Mouse (Mus musculus) spleen, adult 2 months (tissue): ENCODE results near the gene Erbb3. TPM values are rescaled to one million over a fixed set of nuclear protein-coding genes. Genes with fewer than 3 reads are reported as not detected.

Experiments
- DNase-seq, 2 experiments: peaks; one replicate each; pipeline versions ENCODE4 v3.0.0 to v3.0.0-alpha.2; 2012 to 2021; ENCODE audit warnings: low spot score in 2 of 2, low read depth in 1 of 2
- H3K27ac ChIP-seq: fragments of 200-500 bp; 2 replicates; pipeline ENCODE4 v1.5.1; 2012; ENCODE audit warnings: low read length, inconsistent platforms; ENCODE audit not compliant: insufficient read depth
- H3K27me3 ChIP-seq: fragments of 200-500 bp; 2 replicates; pipeline ENCODE4 v1.6.1; 2012; ENCODE audit warnings: mild to moderate bottlenecking, moderate library complexity, low read length, inconsistent platforms; ENCODE audit not compliant: control insufficient read depth, insufficient read depth
- H3K36me3 ChIP-seq: fragments of 200-500 bp; 2 replicates; pipeline ENCODE4 v1.6.1; 2012; ENCODE audit warnings: mild to moderate bottlenecking, low read length, inconsistent platforms; ENCODE audit not compliant: control insufficient read depth, insufficient read depth
- H3K4me1 ChIP-seq: fragments of 200-500 bp; 2 replicates; pipeline ENCODE4 v1.6.1; 2011; ENCODE audit warnings: inconsistent platforms; ENCODE audit not compliant: control insufficient read depth, insufficient read depth, insufficient read length
- H3K4me3 ChIP-seq: fragments of 200-500 bp; 2 replicates; pipeline ENCODE4 v1.5.1; 2011; ENCODE audit warnings: mild to moderate bottlenecking, inconsistent platforms; ENCODE audit not compliant: insufficient read depth, insufficient read length; ENCODE audit errors: extremely low read depth
- CTCF ChIP-seq: fragments of 200-500 bp; IDR thresholded peaks from 2 replicates; pipeline ENCODE4 v1.5.1; 2011; ENCODE audit warnings: mild to moderate bottlenecking, inconsistent platforms; ENCODE audit not compliant: insufficient read depth, insufficient read length, insufficient replicate concordance; ENCODE audit errors: extremely low read depth
- POLR2A ChIP-seq: fragments of 200-500 bp; IDR thresholded peaks from 2 replicates; pipeline ENCODE4 v1.6.1; 2011; ENCODE audit warnings: low read depth, low read length, inconsistent platforms
- WGBS: fragments of 180-500 bp; shearing (Covaris S2); methylation state at CpG from one replicate; pipeline ENCODE4 v1.1.7; 2018; 5-methylcytosine and 5-hydroxymethylcytosine counted together
- polyA plus RNA-seq: library from polyadenylated mRNA; depleted of rRNA; stranded (reverse); fragments of >200 nt; gene quantifications from 2 replicates; pipeline ENCODE4 v1.2.3, GENCODE M21; 2012

Erbb3 gene
- polyA plus RNA-seq, 1 experiment: 1.6 TPM

- Histone ChIP-seq H3K27me3 (no peaks in the 10 kb centered on the region), H3K4me1 (peaks cover 9% of the 10 kb centered on the region; the same call in 1 of the 2 replicates), H3K36me3 (no peaks in the 10 kb centered on the region), H3K4me3 (no peak overlapping the region), H3K27ac (no peak overlapping the region)
- no peak for TF ChIP-seq CTCF
- no peak for TF ChIP-seq POLR2A
- no peak for DNase-seq
- whole genome bisulfite sequencing: 65% methylated on average over 2 of the region's 2 CpGs
Observed at GRCm38 (mm10) chr10:128606483-128606882, 17.0 kb upstream of the Erbb3 start.

- Histone ChIP-seq H3K27ac (0 out of 2 replicates have a peak overlapping the region, but pooled peaks have one; percentile 59), H3K4me1 (peaks cover 9% of the 10 kb centered on the region; the same call in 1 of the 2 replicates), H3K36me3 (no peaks in the 10 kb centered on the region), H3K4me3 (no peak overlapping the region), H3K27me3 (no peaks in the 10 kb centered on the region)
- no peak for DNase-seq
- 31% methylated on average over 4 of the region's 4 CpGs for WGBS
- TF ChIP-seq POLR2A (no peak), CTCF (no peak)
Observed at GRCm38 (mm10) chr10:128602470-128603128, 13.1 kb upstream of the Erbb3 start.

GRCm38 (mm10) chr10:128601499-128601898 lies 12.0 kb upstream of the Erbb3 start:
- no peak overlapping the region for H3K27ac ChIP-seq
- no peak for DNase-seq
- no peak overlapping the region for H3K4me3 ChIP-seq
- peaks cover 9% of the 10 kb centered on the region; the same call in 1 of the 2 replicates for H3K4me1 ChIP-seq
- no peaks in the 10 kb centered on the region for H3K36me3 ChIP-seq
- TF ChIP-seq CTCF (no peak), POLR2A (no peak)
- H3K27me3 ChIP-seq: no peaks in the 10 kb centered on the region
- WGBS: 74% methylated on average over 1 of the region's 1 CpGs

- H3K4me3 ChIP-seq: no peak overlapping the region
- H3K4me1 ChIP-seq: peaks cover 6% of the 10 kb centered on the region; the same call in 1 of the 2 replicates
- 72% methylated on average over 2 of the region's 2 CpGs for WGBS
- DNase-seq: no peak
- H3K36me3 ChIP-seq: no peaks in the 10 kb centered on the region
- H3K27me3 ChIP-seq: no peaks in the 10 kb centered on the region
- TF ChIP-seq CTCF: no peak
- no peak for TF ChIP-seq POLR2A
- H3K27ac ChIP-seq: no peak overlapping the region
Observed at GRCm38 (mm10) chr10:128598476-128598875, 9.0 kb upstream of the Erbb3 start.

- Histone ChIP-seq H3K4me3 (no peak overlapping the region), H3K4me1 (peaks cover 6% of the 10 kb centered on the region), H3K27ac (no peak overlapping the region), H3K27me3 (peaks cover 11% of the 10 kb centered on the region), H3K36me3 (no peaks in the 10 kb centered on the region)
- 75% methylated on average over 5 of the region's 5 CpGs for WGBS
- no peak for DNase-seq
- TF ChIP-seq CTCF (no peak), POLR2A (no peak)
Observed at GRCm38 (mm10) chr10:128592797-128593196, 3.3 kb upstream of the Erbb3 start.

GRCm38 (mm10) chr10:128591436-128591835 lies 2.0 kb upstream of the Erbb3 start:
- no peak overlapping the region for H3K27ac ChIP-seq
- WGBS: 83% methylated on average over 6 of the region's 6 CpGs
- no peaks in the 10 kb centered on the region for H3K36me3 ChIP-seq
- TF ChIP-seq CTCF (no peak), POLR2A (no peak)
- H3K27me3 ChIP-seq: peaks cover 11% of the 10 kb centered on the region
- no peak for DNase-seq
- H3K4me1 ChIP-seq: peaks cover 6% of the 10 kb centered on the region
- H3K4me3 ChIP-seq: no peak overlapping the region

GRCm38 (mm10) chr10:128590193-128590690 lies 790 bp upstream of the Erbb3 start:
- no peak for TF ChIP-seq POLR2A
- peak; percentile 57; the same call in 1 of the 2 replicates for TF ChIP-seq CTCF
- peak in 1 of 2 experiments; percentile 51 for DNase-seq
- Histone ChIP-seq H3K4me3 (peak overlapping the region; percentile 66), H3K4me1 (peaks cover 6% of the 10 kb centered on the region), H3K27ac (no peak overlapping the region), H3K27me3 (peaks cover 11% of the 10 kb centered on the region), H3K36me3 (no peaks in the 10 kb centered on the region)
- under 1% methylated on average over 42 of the region's 43 CpGs for WGBS
